Mouse (Mus musculus) cerebellum, adult 8-10 months (tissue): ENCODE results near the gene D430042O09Rik.
A peak's percentile ranks its signal among the peaks of the same experiment; 100 is the strongest.

Experiments
- DNase-seq: peaks from one replicate; pipeline ENCODE4 v3.0.0; 2022

D430042O09Rik gene

GRCm38 (mm10) chr7:125886116-125886680 lies 178.5 kb downstream of the D430042O09Rik start:
- DNase-seq, result no peak

- DNase-seq, result no peak
Measured at GRCm38 (mm10) chr7:125887124-125887523, 179.4 kb downstream of the D430042O09Rik start.

GRCm38 (mm10) chr7:125887761-125888160 lies 180.1 kb downstream of the D430042O09Rik start:
- no peak for DNase-seq

GRCm38 (mm10) chr7:125888373-125888772 lies 180.7 kb downstream of the D430042O09Rik start:
- no peak for DNase-seq

- DNase-seq, result no peak
Measured at GRCm38 (mm10) chr7:125893621-125894020, 185.9 kb downstream of the D430042O09Rik start.

- DNase-seq, result no peak
Measured at GRCm38 (mm10) chr7:125897059-125897458, 189.4 kb downstream of the D430042O09Rik start.

- DNase-seq, result peak; percentile 37
Measured at GRCm38 (mm10) chr7:125899036-125899435, 191.3 kb downstream of the D430042O09Rik start.

- no peak for DNase-seq
Measured at GRCm38 (mm10) chr7:125899916-125900315, 192.2 kb downstream of the D430042O09Rik start.

GRCm38 (mm10) chr7:125900386-125901161 lies 192.9 kb downstream of the D430042O09Rik start:
- DNase-seq, result no peak

- no peak for DNase-seq
Measured at GRCm38 (mm10) chr7:125920801-125921200, 213.1 kb downstream of the D430042O09Rik start.

GRCm38 (mm10) chr7:125924044-125924443 lies 216.4 kb downstream of the D430042O09Rik start:
- DNase-seq, result no peak
